Mouse (Mus musculus) large intestine, adult 2 months (tissue): ENCODE results near the gene Lysmd4. TPM values are rescaled to one million over a fixed set of nuclear protein-coding genes. Genes with fewer than 3 reads are reported as not detected.

ENCODE experiments used
- DNase-seq: peaks from one replicate; pipeline ENCODE4 v3.0.0-alpha.2; 2012; ENCODE audit warnings: low read depth, low spot score
- WGBS: fragments of 180-500 bp; shearing (Covaris S2); methylation state at CpG from one replicate; pipeline ENCODE4 v1.1.7; 2018; 5-methylcytosine and 5-hydroxymethylcytosine counted together
- polyA plus RNA-seq: library from polyadenylated mRNA; depleted of rRNA; stranded (reverse); fragments of >200 nt; gene quantifications from 2 replicates; pipeline ENCODE4 v1.2.3, GENCODE M21; 2012; rRNA removed

The Lysmd4 gene
- polyA plus RNA-seq, 1 experiment, result 14.0 TPM

GRCm38 (mm10) chr7:67310151-67310550 lies 87.8 kb downstream of the Lysmd4 start:
- peak; percentile 8 for DNase-seq
- 33% methylated on average over 2 of the region's 2 CpGs for WGBS

GRCm38 (mm10) chr7:67313200-67313599 lies 90.9 kb downstream of the Lysmd4 start:
- WGBS, result 93% methylated on average over 3 of the region's 3 CpGs
- no peak for DNase-seq

- DNase-seq, result no peak
These were observed 96.4 kb downstream of the Lysmd4 start for GRCm38 (mm10) chr7:67318697-67319096.

GRCm38 (mm10) chr7:67320359-67320758 lies 98.0 kb downstream of the Lysmd4 start:
- WGBS, result 49% methylated on average over 1 of the region's 1 CpGs
- DNase-seq, result no peak

GRCm38 (mm10) chr7:67342067-67342625 lies 119.8 kb downstream of the Lysmd4 start:
- WGBS, result 92% methylated on average over 7 of the region's 7 CpGs
- DNase-seq, result no peak

- 97% methylated on average over 1 of the region's 1 CpGs for WGBS
These were observed 122.1 kb downstream of the Lysmd4 start for GRCm38 (mm10) chr7:67344443-67344842.

GRCm38 (mm10) chr7:67352989-67353388 lies 130.6 kb downstream of the Lysmd4 start:
- DNase-seq, result no peak

More at GRCm38 (mm10) chr7:67344443-67344842, 122.1 kb downstream of the Lysmd4 start:
- DNase-seq, result no peak

GRCm38 (mm10) chr7:67353667-67354066 lies 131.3 kb downstream of the Lysmd4 start:
- WGBS, result 74% methylated on average over 6 of the region's 6 CpGs

More at GRCm38 (mm10) chr7:67352989-67353388, 130.6 kb downstream of the Lysmd4 start:
- 62% methylated on average over 4 of the region's 4 CpGs for WGBS

GRCm38 (mm10) chr7:67355870-67356269 lies 133.5 kb downstream of the Lysmd4 start:
- WGBS, result 94% methylated on average over 5 of the region's 5 CpGs
- DNase-seq, result no peak

More at GRCm38 (mm10) chr7:67353667-67354066, 131.3 kb downstream of the Lysmd4 start:
- no peak for DNase-seq

Other genes starting within 250 kb of the Lysmd4 start
- 7.5 and 15.9 TPM in 2 replicates for gene Mef2a, start 150.3 kb downstream of the Lysmd4 start, polyA plus RNA-seq